Mouse (Mus musculus) ZHBTc4 (cell line): Measurements from ENCODE around the gene Mical3.

Experiments used
- DNase-seq: peaks from one replicate; pipeline ENCODE4 v3.0.0-alpha.2; 2011; ENCODE audit warnings: low read depth, low spot score

The Mical3 gene

GRCm38 (mm10) chr6:120965814-120966213 lies 165.0 kb downstream of the Mical3 start:
- no peak for DNase-seq

GRCm38 (mm10) chr6:120964179-120964578 lies 166.6 kb downstream of the Mical3 start:
- no peak for DNase-seq

DNA sequence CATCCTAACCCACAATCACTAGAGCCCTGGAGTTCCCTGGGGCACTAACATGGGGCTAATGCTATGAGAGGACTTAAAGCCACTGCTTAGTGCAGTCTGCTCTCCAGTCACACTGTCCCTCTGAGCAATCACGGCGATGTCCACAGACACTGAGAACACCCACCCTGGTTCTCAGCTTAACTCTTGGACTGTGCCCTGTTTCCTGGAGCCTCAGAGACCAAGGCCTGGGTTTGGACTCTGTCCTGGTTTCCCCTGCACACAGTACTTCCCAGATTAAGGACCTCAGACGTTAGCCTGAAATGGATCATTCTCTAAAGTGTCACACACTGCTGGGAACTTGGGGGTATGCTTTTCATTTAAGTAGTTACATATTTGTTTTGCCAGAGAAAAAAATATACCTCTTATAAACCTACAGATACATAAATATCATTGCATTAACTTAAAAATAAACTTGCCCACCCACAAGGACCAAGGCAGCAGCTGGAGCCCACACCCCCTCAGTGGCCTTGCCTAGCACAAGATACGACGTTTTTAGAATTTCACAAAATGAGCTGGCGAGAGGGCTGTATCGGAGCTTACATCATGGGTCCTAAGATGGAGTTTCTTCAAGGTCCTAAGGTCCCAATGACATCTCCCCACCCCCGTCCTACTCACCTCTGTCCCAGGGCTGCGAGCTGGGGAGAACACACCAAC lies 170.3 kb downstream of the Mical3 start:
- no peak for DNase-seq

DNA sequence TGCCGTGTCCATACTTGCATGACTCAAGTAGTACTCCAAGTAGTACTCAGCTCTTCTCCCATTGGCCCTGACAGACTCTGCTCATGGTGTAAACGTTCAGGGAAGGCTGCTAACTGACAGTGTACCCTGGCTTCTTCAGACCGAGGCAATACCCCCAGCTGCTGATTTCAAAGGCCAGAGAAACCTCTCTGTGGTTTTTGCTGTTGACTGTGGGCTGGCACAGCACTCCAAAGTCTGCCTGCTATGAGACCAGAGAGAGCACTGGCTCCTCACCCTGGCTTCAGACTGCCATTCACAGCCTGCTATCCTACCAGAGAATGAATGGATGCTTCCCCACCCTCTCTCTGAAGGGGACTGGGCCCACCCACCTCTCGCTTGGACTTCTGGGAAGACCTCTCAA lies 173.5 kb downstream of the Mical3 start:
- no peak for DNase-seq

DNA sequence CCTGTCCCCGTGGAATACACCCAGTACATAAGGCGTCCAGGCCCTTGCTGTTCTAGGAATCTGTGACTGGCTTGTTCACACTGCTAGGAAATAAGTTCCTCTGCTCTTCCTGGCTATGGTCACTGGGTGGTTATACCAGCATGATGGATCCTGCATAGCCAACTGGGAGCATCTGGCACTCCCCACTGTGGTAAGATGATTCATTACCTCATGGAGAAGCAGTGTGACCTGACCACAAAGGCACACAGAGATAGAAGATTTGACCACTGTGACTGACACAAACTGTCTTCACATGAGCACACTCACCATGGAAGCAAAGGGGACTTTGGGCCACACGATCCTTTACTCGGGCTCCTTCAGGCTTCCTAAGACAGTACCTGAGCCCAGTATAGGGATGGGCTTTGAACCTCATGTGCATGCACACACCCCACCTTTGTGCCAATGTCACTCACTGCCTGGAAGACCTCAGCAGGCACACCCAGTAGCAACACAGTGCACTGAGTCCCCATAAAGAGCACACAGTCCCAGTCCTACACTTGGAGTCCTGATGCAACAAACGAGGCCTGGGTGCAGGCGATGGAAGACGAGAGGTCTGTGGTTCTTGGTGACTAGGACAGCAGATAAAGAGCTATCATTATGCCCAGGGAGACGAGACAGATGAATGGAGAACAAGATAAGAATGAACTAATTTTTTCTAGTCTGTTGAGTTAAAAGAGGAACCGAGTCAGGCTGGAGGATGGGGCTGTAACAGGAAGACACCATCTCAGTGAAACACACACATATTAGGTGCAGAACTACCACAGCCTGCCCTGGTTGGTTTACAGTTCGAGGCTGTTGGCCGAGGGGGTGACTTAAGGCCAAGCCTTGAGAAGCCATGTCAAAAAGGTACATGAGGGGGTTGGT lies 174.3 kb downstream of the Mical3 start:
- no peak for DNase-seq

- DNase-seq, result no peak
Measured at GRCm38 (mm10) chr6:120955215-120955614, 175.6 kb downstream of the Mical3 start.

GRCm38 (mm10) chr6:120954241-120954640 lies 176.6 kb downstream of the Mical3 start:
- no peak for DNase-seq

- no peak for DNase-seq
Measured at GRCm38 (mm10) chr6:120952475-120952874, 178.3 kb downstream of the Mical3 start.

- DNase-seq, result no peak
Measured at GRCm38 (mm10) chr6:120951311-120951710, 179.5 kb downstream of the Mical3 start.

DNA sequence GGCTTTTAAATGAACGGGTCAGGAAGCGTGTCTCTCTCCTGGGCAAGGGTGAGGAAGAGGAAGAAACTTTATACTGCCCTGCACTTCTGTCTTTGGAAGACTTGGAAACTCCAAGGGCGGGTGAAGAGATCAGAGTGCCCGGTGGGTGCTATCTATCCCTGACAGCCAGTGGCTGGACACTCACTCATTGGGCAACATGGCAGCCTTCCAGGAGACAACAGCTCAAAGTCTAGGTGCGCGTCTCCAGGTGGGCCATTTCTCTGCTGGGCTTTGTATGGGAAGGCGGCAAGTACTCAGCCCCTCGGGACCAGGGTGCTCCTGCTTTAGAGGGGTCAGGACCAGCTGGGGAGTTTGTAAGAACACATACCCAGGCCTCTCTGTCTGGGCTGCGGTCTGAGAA lies 185.3 kb downstream of the Mical3 start:
- no peak for DNase-seq

DNA sequence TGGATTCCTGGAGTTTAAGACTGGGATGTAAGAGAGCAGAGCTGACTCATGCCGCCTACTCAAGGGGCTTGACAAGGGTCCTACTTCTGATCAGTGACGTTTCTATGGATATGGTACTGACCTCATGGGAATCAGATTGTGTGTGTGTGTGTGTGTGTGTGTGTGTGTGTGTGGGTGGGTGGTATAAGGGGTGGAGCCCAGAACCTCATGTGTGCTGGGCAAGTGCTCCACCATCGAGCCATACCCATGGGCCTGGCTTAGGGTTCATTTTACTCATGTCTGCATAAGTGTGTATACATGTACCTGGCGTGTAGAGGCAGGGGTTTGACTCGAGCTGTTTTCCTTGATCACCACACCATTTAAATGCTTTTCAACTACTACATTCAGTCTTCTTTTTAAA lies 186.8 kb downstream of the Mical3 start:
- no peak for DNase-seq

- no peak for DNase-seq
Measured at GRCm38 (mm10) chr6:120943551-120943950, 187.2 kb downstream of the Mical3 start.

DNA sequence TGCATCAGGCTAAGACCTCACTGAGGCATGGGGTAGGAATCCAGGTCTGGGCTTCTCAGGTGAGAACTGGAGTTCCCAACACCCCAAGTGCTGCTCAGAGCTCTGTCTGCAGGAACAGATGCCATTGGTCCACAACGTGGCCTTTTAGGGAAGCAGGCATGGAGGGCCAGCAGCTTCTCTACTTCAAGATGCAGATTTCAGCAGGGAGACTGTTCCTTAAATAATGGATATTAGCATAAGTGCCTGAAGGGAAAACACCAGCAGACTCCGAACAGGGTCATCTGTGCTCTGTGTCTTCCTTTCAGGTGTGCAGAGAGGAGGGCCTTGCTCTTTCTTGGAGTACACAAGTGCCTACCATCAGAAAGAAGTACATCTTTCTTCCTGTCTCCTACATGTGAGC lies 187.7 kb downstream of the Mical3 start:
- no peak for DNase-seq

DNA sequence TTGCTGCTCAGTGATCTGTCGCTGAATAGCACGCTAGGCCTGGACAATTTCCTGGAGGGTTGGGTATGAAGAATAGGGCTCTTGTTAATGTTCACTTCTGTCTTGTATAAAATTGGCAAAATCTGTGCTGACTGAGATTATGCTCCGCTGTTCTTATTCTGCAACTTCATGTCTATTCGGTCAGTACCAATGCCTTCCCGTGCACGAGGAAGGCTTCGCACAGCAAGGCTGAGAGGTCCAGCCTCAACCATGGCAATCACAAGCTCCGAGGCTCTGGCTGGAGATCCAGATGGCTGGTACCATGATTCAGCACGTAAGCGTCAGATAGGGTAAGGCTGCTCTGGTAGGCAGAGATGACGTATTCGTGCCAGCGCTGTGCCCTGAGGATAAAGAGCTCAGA lies 189.2 kb downstream of the Mical3 start:
- no peak for DNase-seq

DNA sequence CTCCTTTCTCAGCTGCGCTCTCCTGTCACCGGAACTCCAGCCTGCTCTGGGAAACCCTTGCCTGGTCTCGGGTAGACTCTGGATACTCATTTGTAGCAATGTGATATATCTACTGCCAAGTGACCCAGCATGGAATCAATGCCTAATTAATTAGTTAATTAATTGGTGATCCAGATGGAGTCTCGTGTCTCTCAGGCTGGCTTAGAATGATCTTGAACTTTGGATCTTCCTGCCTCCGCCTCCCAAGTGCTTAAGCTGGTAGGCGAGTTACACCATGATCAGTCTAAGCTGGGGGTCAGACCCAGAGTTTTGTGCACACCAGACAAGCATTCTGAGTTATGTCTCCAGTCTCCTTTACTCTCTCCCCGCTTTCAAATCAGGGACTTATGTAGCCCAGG lies 189.7 kb downstream of the Mical3 start:
- no peak for DNase-seq

DNA sequence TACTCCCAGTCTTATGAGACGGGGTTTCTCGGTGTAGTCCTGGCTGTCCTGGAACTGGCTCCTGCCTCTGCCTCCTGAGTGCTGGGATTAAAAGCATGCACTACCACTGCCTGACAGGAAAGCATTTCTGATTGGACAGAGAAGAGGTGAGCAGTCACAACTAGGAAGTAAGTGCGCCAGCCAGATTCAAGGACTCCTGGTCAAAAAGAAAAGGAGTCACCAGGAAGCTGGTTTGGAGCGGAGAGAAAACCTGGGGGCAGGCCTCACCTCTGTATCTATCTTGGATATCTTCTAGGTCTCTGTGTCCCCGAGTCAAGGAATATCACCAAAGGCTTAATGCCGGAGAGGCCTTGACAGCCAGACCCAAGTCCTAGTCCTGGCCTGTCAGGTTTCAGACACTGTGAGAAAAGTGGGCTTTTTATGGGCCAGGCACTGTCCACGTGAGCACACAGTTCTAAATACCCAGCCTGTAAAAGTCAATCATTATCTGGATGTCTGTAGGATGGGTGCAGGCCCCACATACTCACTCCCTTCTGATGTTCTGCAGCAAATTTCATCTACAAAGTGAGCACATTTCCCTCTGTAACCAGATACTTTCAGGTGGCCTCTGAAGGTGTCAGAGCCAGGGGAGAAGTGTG lies 190.2 kb downstream of the Mical3 start:
- no peak for DNase-seq

DNA sequence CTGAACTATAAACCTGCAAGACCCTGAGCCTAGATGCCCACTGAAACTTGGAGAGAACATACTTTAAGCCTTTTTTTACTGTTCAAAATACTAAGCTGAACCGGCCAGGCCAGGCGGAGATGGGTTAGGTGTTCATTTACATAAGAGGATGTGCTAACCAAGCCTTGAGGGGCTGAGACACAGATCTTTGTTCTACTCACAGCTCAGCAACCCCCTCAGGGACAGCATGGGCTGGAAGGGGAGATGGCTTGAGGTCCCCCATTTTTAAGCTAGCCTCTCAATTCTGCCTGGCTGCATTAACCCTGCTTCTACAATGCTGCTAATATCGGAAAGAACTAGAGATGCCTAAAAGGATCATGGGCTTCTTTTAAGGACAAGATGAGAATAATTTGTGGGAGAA lies 191.0 kb downstream of the Mical3 start:
- DNase-seq, result no peak

DNA sequence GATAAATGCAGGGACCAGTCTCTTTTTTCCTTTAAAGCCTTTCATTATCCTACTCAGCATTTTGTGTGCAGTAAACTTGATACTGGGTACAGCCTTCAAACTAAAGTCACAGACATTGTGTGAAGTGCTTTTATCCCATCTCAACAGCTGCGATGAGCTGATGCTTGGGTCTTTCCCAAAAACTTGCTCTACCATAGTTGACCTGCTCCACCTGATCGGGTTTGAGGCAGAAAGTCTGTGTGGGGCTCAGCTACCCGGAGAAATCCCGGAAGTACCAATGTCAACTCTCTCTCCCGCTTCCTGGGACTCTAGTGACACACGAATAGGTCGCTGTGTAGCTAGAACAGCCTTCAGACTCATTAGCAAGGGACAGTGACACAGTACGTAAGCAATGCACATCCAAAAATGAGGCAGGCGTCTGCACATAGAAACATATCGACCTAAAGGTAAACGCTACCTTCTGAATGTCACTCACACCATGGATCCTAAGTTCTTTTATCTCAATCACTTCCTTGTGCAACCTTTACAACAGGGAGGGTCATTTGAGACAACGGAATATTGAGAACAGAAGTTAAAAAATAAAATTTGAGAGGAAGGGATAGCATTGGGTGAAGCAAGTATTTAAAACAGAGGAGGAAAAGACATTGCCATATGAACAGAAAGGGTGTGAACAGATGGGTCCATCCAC lies 191.9 kb downstream of the Mical3 start:
- DNase-seq, result no peak

GRCm38 (mm10) chr6:120937999-120938608 lies 192.7 kb downstream of the Mical3 start:
- no peak for DNase-seq

- no peak for DNase-seq
Measured at GRCm38 (mm10) chr6:120937104-120937617, 193.6 kb downstream of the Mical3 start.

GRCm38 (mm10) chr6:120934176-120934575 lies 196.6 kb downstream of the Mical3 start:
- DNase-seq, result no peak
